Mouse (Mus musculus) limb, embryonic 14.5 days (tissue): ENCODE data around the gene Terf2. TPM values are rescaled to one million over a fixed set of nuclear protein-coding genes. Genes with fewer than 3 reads are reported as not detected.
"Not testable (repeated sequence)": the region's sequence is repeated elsewhere in the genome, so short reads cannot be mapped to it uniquely, and the experiment has no call there.

Source experiments
- ATAC-seq: fragments of 200-750 bp; cut with Nextera tagmentation; 2 replicates; pipeline ENCODE4 v1.8.0; 2017; ENCODE audit warnings: low read depth, moderate number of reproducible peaks, moderate TSS enrichment; ENCODE audit not compliant: low FRiP score
- DNase-seq: peaks from one replicate; pipeline ENCODE4 v3.0.0-alpha.2; 2015; ENCODE audit warnings: low spot score
- H3K27ac ChIP-seq: fragments of 300-500 bp; sonication (generic); replicated peaks from 2 replicates; pipeline ENCODE4 v1.5.1; 2014; ENCODE audit warnings: low read depth, mild to moderate bottlenecking, low read length, moderate library complexity, mixed read lengths
- H3K27me3 ChIP-seq: fragments of 300-500 bp; sonication (generic); 2 replicates; pipeline ENCODE4 v1.6.1; 2014; ENCODE audit warnings: low read length, mixed read lengths; ENCODE audit not compliant: control insufficient read depth, insufficient read depth
- H3K36me3 ChIP-seq: fragments of 300-500 bp; sonication (generic); 2 replicates; pipeline ENCODE4 v1.6.1; 2014; ENCODE audit warnings: mild to moderate bottlenecking, low read length, moderate library complexity, mixed read lengths; ENCODE audit not compliant: control insufficient read depth, insufficient read depth
- H3K4me1 ChIP-seq: fragments of 300-500 bp; sonication (generic); 2 replicates; pipeline ENCODE4 v1.6.1; 2014; ENCODE audit warnings: antibody characterized with exemption, low read length, mixed read lengths; ENCODE audit not compliant: control insufficient read depth, insufficient read depth
- H3K4me2 ChIP-seq: fragments of 300-500 bp; sonication (generic); replicated peaks from 2 replicates; pipeline ENCODE4 v1.6.1; 2014; ENCODE audit warnings: low read depth, mild to moderate bottlenecking, low read length, moderate library complexity; ENCODE audit not compliant: severe bottlenecking
- H3K4me3 ChIP-seq: fragments of 300-500 bp; sonication (generic); replicated peaks from 2 replicates; pipeline ENCODE4 v1.5.1; 2014; ENCODE audit warnings: low read length
- H3K9ac ChIP-seq: fragments of 300-500 bp; sonication (generic); 2 replicates; pipeline ENCODE4 v1.6.1; 2014; ENCODE audit warnings: mild to moderate bottlenecking, low read depth, low read length, moderate library complexity; ENCODE audit not compliant: severe bottlenecking
- H3K9me3 ChIP-seq: fragments of 300-500 bp; sonication (generic); 2 replicates; pipeline ENCODE4 v1.6.1; 2016; ENCODE audit warnings: low read length; ENCODE audit not compliant: control insufficient read depth
- POLR2A ChIP-seq: fragments of 200-500 bp; IDR thresholded peaks from 2 replicates; pipeline ENCODE4 v1.8.0; 2012; ENCODE audit warnings: inconsistent platforms, mild to moderate bottlenecking, moderate library complexity, borderline replicate concordance; ENCODE audit not compliant: insufficient read depth, insufficient read length; ENCODE audit errors: extremely low read depth
- WGBS: fragments of 180-500 bp; shearing (Covaris S2); extraction: QIAGEN DNeasy Blood & Tissue Kit; methylation state at CpG from one replicate; pipeline ENCODE4 v1.1.7; 2014; 5-methylcytosine and 5-hydroxymethylcytosine counted together
- polyA plus RNA-seq, 2 experiments: library from polyadenylated mRNA; depleted of rRNA in 1 of 2; stranded (reverse) in 1 of 2; unstranded in 1 of 2; fragments of >200 nt; fragmentation: Nextera tagmentation in 1 of 2; extraction: Ambion mirVana in 1 of 2; gene quantifications; 2 replicates each; pipeline versions ENCODE4 v1.2.1 to v1.2.3; 2012 to 2014

The Terf2 gene
- polyA plus RNA-seq, 2 experiments = 15.1 to 39.0 TPM

DNA sequence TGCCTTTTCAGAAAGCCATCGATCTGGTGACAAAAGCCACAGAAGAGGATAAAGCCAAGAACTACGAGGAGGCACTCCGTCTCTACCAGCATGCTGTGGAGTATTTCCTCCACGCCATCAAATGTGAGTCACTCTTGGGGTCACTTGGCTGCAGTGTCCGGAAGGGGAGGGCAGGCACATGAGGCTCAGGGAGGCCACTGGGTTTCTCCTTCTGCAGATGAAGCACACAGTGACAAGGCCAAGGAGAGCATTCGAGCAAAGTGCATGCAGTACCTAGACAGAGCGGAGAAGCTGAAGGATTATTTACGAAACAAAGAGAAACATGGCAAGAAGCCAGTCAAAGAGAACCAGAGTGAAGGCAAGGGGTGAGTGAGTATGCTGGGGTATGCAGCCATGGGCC is 59.7 kb downstream of the Terf2 start:
- peaks cover 50% of the 10 kb centered on the region for H3K36me3 ChIP-seq
- no peak for DNase-seq
- H3K4me1 ChIP-seq = peaks cover 7% of the 10 kb centered on the region
- H3K4me3 ChIP-seq = no peak overlapping the region
- H3K27me3 ChIP-seq = no peaks in the 10 kb centered on the region
- TF ChIP-seq POLR2A = no peak
- H3K9ac ChIP-seq = no peak overlapping the region
- H3K4me2 ChIP-seq = no peak overlapping the region
- 92% methylated on average over 8 of the region's 8 CpGs for WGBS
- H3K27ac ChIP-seq = no peak overlapping the region
- ATAC-seq = no peak
- H3K9me3 ChIP-seq = no peaks in the 10 kb centered on the region

DNA sequence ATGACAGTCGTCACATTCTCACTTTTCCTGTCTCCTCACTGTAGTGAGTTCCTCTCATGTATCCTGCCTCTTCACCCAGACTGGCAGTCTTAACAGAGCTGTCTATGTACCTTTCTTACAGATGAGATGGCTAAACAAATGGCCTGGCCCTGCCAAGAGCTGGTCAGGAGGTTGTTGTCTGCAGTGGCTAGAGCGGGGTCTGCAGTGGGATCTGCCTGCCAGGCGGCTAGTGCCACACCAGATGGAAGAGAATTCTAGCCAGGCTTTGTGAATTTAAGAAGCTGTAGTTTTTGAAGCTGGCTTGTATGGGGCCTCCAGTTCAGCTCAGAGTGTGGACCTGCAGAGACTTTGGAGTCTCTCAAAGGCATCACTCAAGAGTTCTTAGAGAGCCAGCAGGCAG is 60.7 kb downstream of the Terf2 start:
- no peak for ATAC-seq
- TF ChIP-seq POLR2A = no peak
- WGBS = 85% methylated on average over 3 of the region's 3 CpGs
- H3K9me3 ChIP-seq = no peaks in the 10 kb centered on the region
- DNase-seq = no peak
- no peak overlapping the region for H3K4me3 ChIP-seq
- peaks cover 40% of the 10 kb centered on the region for H3K36me3 ChIP-seq
- H3K9ac ChIP-seq = no peak overlapping the region
- no peak overlapping the region for H3K27ac ChIP-seq
- H3K27me3 ChIP-seq = no peaks in the 10 kb centered on the region
- H3K4me2 ChIP-seq = no peak overlapping the region
- H3K4me1 ChIP-seq = peaks cover 7% of the 10 kb centered on the region

GRCm38 (mm10) chr8:107033609-107034008 is 62.7 kb downstream of the Terf2 start:
- H3K4me1 ChIP-seq, ATAC-seq, H3K9me3 ChIP-seq, H3K27me3 ChIP-seq, DNase-seq, H3K4me2 ChIP-seq, H3K27ac ChIP-seq, H3K9ac ChIP-seq, H3K4me3 ChIP-seq: not testable (repeated sequence)
- WGBS = 92% methylated on average over 2 of the region's 2 CpGs
- peaks cover 21% of the 10 kb centered on the region for H3K36me3 ChIP-seq

- under 1% methylated on average over 33 of the region's 40 CpGs for WGBS
- ATAC-seq (no peak), DNase-seq (no peak)
- Histone ChIP-seq H3K9ac (peak overlapping the region; percentile 92), H3K36me3 (peaks cover 10% of the 10 kb centered on the region; the same call in 1 of the 2 replicates), H3K4me3 (peak overlapping the region; percentile 99), H3K4me1 (peaks cover 7% of the 10 kb centered on the region), H3K4me2 (peak overlapping the region; percentile 71), H3K9me3 (no peaks in the 10 kb centered on the region), H3K27me3 (no peaks in the 10 kb centered on the region), H3K27ac (peak overlapping the region; percentile 61; the same call in 1 of the 2 replicates)
- TF ChIP-seq POLR2A = no peak
These were observed 64.7 kb downstream of the Terf2 start for GRCm38 (mm10) chr8:107031577-107032090.

DNA sequence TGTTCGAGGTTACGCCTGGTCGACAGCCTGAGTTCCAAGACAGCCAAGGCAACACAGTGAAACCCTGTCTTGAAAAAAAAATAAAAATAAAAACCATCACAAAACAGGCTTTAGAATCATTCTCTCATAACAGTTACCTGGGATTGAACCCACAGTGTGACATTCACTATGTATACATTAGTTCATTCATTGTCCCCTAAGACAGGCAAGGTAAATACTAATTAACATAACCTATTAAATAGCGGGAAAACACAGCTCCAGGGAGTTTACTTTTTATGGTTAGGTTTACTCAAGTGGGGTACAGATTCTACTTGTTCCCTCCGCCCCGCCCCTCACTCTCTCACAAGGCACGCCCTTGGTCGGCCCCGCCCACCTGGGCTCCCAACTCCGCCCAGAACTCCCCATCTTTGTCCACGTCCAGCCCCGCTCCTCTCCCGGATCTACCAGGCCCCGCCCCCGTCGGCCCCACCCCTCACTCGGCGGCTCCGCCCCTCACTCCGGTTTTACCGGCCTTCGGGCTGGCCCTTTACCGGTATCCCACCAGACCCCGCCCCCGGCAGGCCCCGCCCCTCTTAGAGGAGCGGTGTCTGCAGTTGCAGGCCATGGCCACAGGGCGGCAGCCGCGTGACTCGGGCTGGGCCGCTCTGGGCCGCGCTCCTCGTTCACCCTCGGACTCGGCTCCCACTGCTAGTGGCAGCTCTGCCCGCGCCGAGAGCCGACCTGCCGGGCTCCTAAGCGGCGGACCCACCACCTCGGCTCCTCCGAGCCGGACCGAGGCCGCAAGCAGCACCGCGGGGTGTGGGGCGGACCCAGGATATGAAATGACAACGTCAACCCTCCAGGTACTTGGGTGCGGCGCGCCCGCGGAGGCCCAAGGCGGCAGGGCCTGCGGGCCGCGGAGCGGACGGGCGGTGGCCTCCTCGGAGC is 65.4 kb downstream of the Terf2 start, which contains the start of gene Vps4a:
Gene Vps4a (plus strand): TSS at position 573 of the 927 bp plus-strand sequence.
- Histone ChIP-seq H3K4me1 (peaks cover 7% of the 10 kb centered on the region), H3K9ac (peak within 1 kb of the TSS; percentile 92), H3K27me3 (no peaks in the 10 kb centered on the region), H3K4me2 (peak within 1 kb of the TSS; percentile 71), H3K9me3 (no peaks in the 10 kb centered on the region), H3K36me3 (peaks cover 4% of the 10 kb centered on the region; the same call in 1 of the 2 replicates), H3K4me3 (peak within 1 kb of the TSS; percentile 99), H3K27ac (peak within 1 kb of the TSS; percentile 61)
- DNase-seq (peak; percentile 91), ATAC-seq (peak; percentile 96)
- 9% methylated on average over 31 of the region's 66 CpGs for WGBS
- peak; percentile 58; the same call in 1 of the 2 replicates for TF ChIP-seq POLR2A
